Mouse (Mus musculus) small intestine, adult 2 months (tissue): ENCODE results near the gene Zfand4. TPM values are rescaled to one million over a fixed set of nuclear protein-coding genes. Genes with fewer than 3 reads are reported as not detected.

Source experiments
- H3K27ac ChIP-seq: fragments of 200-500 bp; 2 replicates; pipeline ENCODE4 v1.5.1; 2012; ENCODE audit warnings: low read depth, low read length, control low read depth, inconsistent platforms; ENCODE audit not compliant: insufficient read depth
- H3K27me3 ChIP-seq: fragments of 200-500 bp; 2 replicates; pipeline ENCODE4 v1.6.1; 2012; ENCODE audit warnings: mild to moderate bottlenecking, moderate library complexity, low read length, inconsistent platforms; ENCODE audit not compliant: control insufficient read depth, insufficient read depth
- H3K36me3 ChIP-seq: fragments of 200-500 bp; 2 replicates; pipeline ENCODE4 v1.6.1; 2012; ENCODE audit warnings: mild to moderate bottlenecking, low read length, control low read depth, inconsistent platforms; ENCODE audit not compliant: control insufficient read depth, insufficient read depth
- H3K4me1 ChIP-seq: fragments of 200-500 bp; 2 replicates; pipeline ENCODE4 v1.6.1; 2012; ENCODE audit warnings: low read length, inconsistent platforms, mixed read lengths; ENCODE audit not compliant: control insufficient read depth, insufficient read depth, insufficient read length
- H3K4me3 ChIP-seq: fragments of 200-500 bp; 2 replicates; pipeline ENCODE4 v1.5.1; 2012; ENCODE audit warnings: low read depth, mild to moderate bottlenecking, control low read depth, inconsistent platforms, low read length, moderate library complexity
- CTCF ChIP-seq: fragments of 200-500 bp; IDR thresholded peaks from 2 replicates; pipeline ENCODE4 v1.5.1; 2012; ENCODE audit warnings: low read depth, mild to moderate bottlenecking, control low read depth, inconsistent platforms, low read length, moderate library complexity, mixed read lengths; ENCODE audit not compliant: insufficient replicate concordance, insufficient read length; ENCODE audit errors: extremely low read depth
- POLR2A ChIP-seq: fragments of 200-500 bp; IDR thresholded peaks from 2 replicates; pipeline ENCODE4 v1.6.1; 2012; ENCODE audit warnings: low read depth, mild to moderate bottlenecking, control low read depth, inconsistent platforms, low read length, moderate library complexity
- WGBS: fragments of 180-500 bp; shearing (Covaris S2); methylation state at CpG from one replicate; pipeline ENCODE4 v1.1.7; 2018; 5-methylcytosine and 5-hydroxymethylcytosine counted together
- polyA plus RNA-seq: library from polyadenylated mRNA; depleted of rRNA; stranded (reverse); fragments of >200 nt; gene quantifications from 2 replicates; pipeline ENCODE4 v1.2.3, GENCODE M21; 2012

Gene Zfand4
- polyA plus RNA-seq, 1 experiment = 0.05 TPM

DNA sequence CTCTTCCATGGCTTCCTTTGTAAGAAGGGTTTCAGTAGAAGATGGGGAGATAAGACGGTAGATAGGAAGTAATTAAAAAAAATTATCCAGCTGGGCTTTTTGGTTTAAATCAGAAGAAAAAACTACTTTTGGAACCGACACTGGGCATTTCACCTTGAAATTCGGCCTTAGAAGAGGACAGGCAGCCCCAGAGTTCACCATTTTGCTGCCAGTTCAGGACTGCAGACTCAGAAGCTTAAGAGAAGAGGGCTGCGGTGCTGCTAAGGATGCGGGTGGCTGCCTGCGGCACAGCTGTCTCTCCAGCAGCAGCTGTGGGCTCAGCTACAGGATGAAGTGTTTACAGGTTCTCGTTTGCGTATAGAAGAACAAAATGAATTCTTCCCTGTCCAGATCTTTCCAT is 94.0 kb downstream of the Zfand4 start:
- WGBS = 79% methylated on average over 8 of the region's 8 CpGs
- no peaks in the 10 kb centered on the region for H3K27me3 ChIP-seq
- no peak overlapping the region for H3K27ac ChIP-seq
- H3K4me1 ChIP-seq = no peaks in the 10 kb centered on the region
- no peak overlapping the region for H3K4me3 ChIP-seq
- no peaks in the 10 kb centered on the region for H3K36me3 ChIP-seq
- no peak for TF ChIP-seq POLR2A
- TF ChIP-seq CTCF = no peak

DNA sequence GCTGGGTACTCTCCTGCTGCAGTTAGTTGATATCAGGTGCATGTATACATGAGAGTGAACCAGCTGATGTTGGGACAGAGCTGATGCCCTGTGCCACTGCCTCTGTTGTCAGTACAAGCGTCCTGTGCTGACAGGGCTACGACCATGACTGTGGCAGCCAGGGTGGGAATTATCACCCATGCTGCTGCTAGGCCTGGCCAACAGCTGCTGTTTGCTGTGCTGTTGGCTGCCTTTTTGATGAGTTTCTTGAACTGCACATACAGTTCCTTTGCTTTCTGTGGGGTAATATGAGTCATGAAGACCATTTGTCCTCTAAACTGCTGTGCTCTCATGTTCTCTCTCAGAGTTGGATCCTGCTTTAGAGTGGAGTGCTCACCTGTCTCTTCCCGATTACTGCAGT is 95.2 kb downstream of the Zfand4 start:
- Histone ChIP-seq H3K27me3 (no peaks in the 10 kb centered on the region), H3K36me3 (no peaks in the 10 kb centered on the region), H3K27ac (no peak overlapping the region), H3K4me3 (no peak overlapping the region), H3K4me1 (no peaks in the 10 kb centered on the region)
- 73% methylated on average over 3 of the region's 3 CpGs for WGBS
- TF ChIP-seq POLR2A (no peak), CTCF (no peak)

DNA sequence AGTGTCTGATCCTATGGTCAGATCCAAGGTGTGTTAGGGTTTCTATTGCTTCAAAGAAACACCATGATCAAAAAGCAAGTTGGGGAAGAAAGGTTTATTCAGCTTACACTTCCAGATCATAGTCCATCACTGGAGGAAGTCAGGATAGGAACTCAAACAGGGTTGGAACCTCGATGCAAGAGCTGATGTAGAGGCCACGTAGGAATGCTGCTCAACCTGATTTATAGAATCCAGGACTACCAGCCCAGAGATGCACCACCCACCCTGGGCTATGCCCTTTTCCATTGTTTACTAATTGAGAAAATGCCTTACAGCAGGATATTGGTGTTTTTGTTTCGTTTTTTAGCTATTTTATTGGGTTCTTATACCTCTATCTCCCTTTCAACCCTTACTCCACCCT is 97.4 kb downstream of the Zfand4 start:
- Histone ChIP-seq H3K27ac (no peak overlapping the region), H3K4me3 (no peak overlapping the region), H3K36me3 (no peaks in the 10 kb centered on the region), H3K4me1 (no peaks in the 10 kb centered on the region), H3K27me3 (no peaks in the 10 kb centered on the region)
- WGBS = 56% methylated on average over 3 of the region's 3 CpGs
- no peak for TF ChIP-seq POLR2A
- no peak for TF ChIP-seq CTCF

DNA sequence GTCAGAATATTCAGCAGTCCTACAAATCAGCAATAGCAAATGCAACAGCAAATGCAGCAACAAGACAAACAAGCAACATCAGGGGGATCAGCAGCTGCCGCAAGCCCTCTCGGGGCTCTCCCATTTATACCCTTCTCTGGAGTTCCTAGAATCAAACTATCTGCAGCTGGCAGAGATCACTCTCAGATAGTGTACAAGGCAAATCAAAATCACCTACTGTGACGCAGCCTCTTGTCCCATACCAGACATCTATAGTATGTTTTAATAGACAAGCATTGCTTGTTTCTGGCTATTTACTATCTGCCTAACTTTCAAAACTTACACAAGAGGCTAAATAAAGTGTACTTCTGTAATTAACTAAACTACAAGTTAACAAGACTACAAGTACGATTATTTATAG is 98.0 kb downstream of the Zfand4 start:
- Histone ChIP-seq H3K27ac (no peak overlapping the region), H3K36me3 (no peaks in the 10 kb centered on the region), H3K27me3 (no peaks in the 10 kb centered on the region), H3K4me3 (no peak overlapping the region), H3K4me1 (no peaks in the 10 kb centered on the region)
- TF ChIP-seq CTCF (no peak), POLR2A (no peak)
- WGBS = 92% methylated on average over 4 of the region's 4 CpGs

DNA sequence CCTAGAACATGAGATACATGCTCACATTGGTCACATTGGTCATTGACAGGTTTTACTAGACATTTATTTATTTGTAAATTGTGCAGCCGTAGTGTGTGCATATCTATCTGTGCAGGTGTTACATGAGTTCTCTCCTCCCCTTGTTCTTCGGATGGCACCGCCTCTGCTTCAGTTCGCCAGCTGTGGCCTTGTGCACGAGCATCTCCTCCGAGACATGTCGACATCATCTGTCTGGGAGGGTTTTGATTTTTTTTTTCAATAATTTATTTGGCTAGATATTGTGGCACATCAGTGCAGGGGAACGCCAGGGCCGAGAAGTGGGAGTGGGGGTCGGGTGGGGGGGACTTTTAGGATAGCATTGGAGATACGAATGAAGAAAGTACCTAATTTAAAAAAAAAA is 103.9 kb downstream of the Zfand4 start:
- H3K36me3 ChIP-seq = no peaks in the 10 kb centered on the region
- TF ChIP-seq POLR2A (no peak), CTCF (no peak)
- H3K4me1 ChIP-seq = peaks cover 16% of the 10 kb centered on the region
- H3K27ac ChIP-seq = no peak overlapping the region
- H3K27me3 ChIP-seq = no peaks in the 10 kb centered on the region
- 87% methylated on average over 11 of the region's 11 CpGs for WGBS
- H3K4me3 ChIP-seq = no peak overlapping the region

DNA sequence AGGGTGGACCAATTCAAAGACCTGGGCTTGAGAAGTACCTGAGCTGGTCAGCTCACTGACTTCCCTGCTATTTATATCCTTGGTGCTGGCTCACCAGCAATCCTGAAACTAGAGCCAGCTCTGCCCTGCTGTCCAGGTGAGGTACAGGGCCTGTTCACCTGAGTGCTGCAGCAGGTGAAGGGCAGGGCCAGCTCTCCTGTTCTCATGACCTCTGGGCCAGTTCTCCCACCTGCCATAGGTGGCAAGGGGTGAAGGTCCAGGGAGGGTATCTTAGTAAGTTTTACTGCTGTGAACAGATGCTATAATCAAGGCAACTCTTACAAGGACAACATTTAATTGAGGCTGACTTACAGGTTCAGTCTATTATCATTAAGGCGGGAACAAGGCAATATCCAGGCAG is 105.8 kb downstream of the Zfand4 start:
- peak overlapping the region; percentile 11; the same call in 1 of the 2 replicates for H3K27ac ChIP-seq
- no peaks in the 10 kb centered on the region for H3K27me3 ChIP-seq
- H3K36me3 ChIP-seq = peaks cover under 1% of the 10 kb centered on the region; the same call in 1 of the 2 replicates
- WGBS = 38% methylated on average over 1 of the region's 1 CpGs
- H3K4me3 ChIP-seq = no peak overlapping the region
- TF ChIP-seq POLR2A (no peak), CTCF (no peak)
- H3K4me1 ChIP-seq = peaks cover 18% of the 10 kb centered on the region

DNA sequence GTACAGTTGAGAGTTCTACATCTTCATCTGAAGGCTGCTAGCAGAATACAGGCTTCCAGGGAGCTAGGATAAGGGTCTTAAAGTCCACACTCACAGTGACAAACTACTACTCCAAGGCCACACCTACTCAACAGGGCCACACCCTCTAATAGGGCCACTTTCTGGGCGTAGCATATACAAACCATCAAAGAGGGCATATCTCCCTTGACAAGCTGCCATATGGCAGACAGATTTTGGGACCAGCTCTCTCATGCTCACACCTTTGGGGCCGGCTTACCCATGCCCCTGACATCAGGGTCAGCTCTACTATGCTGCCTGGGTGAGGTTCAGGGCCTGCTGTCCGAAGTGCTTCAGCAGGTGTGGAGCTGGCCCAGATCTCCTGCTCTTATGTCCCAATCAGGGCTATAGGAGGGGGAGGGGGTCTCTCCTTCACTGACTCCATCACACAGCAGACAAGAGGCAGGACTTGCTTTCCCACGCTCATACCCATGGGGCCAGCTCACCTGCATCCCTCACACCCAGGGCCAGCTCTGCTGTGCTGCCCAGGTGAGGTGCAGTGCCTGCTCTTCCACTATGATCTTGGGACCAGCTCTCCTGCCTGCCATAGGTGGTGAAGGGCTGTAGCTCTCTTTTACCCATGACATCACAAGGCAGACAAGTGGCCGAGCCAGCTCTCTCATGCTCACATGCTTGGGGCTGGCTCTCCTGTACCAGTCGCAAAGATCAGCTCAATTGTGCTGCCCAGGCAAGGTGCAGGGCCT is 106.4 kb downstream of the Zfand4 start:
- H3K4me1 ChIP-seq = peaks cover 18% of the 10 kb centered on the region
- 59% methylated on average over 6 of the region's 6 CpGs for WGBS

DNA sequence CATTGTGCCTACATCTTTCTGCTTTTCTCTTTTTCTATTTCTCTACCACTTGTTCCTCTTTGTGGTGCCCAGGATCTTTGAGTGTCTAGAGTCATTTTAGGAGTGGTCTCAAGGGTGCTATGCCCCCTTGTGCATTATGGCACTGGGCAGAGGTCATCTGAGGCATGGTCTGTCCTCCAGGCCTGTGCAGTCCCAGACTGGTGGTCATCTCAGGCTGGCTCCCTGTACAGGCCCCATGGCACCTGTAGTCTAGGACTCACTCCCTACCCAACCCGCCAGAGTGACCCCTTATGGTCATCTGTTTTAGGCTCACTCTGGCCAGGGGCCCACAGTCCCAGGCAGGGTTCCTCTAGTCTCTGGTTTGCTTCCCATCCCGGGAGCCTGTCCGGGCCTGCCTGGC is 107.5 kb downstream of the Zfand4 start:
- peaks cover 18% of the 10 kb centered on the region for H3K4me1 ChIP-seq
- WGBS = 93% methylated on average over 3 of the region's 3 CpGs
- TF ChIP-seq CTCF (no peak), POLR2A (no peak)
- H3K27me3 ChIP-seq = no peaks in the 10 kb centered on the region
- H3K36me3 ChIP-seq = peaks cover 1% of the 10 kb centered on the region; the same call in 1 of the 2 replicates
- no peak overlapping the region for H3K27ac ChIP-seq
- H3K4me3 ChIP-seq = no peak overlapping the region

More for the DNA sequence above, 106.4 kb downstream of the Zfand4 start:
- Histone ChIP-seq H3K4me3 (no peak overlapping the region), H3K27ac (peak overlapping the region; percentile 30; the same call in 1 of the 2 replicates), H3K27me3 (no peaks in the 10 kb centered on the region), H3K36me3 (peaks cover 1% of the 10 kb centered on the region; the same call in 1 of the 2 replicates)
- no peak for TF ChIP-seq POLR2A
- TF ChIP-seq CTCF = no peak
